Mouse (Mus musculus) liver, postnatal 0 days (tissue): ENCODE data around the gene Nop2.

ENCODE experiments used
- CTCF ChIP-seq: sonication (generic); IDR thresholded peaks from 2 replicates; pipeline ENCODE4 v1.5.1; 2016; ENCODE audit warnings: antibody characterized with exemption, low read depth
- EP300 ChIP-seq: IDR thresholded peaks from 2 replicates; pipeline ENCODE4 v1.6.1; 2016; ENCODE audit warnings: antibody characterized with exemption, low read depth, mild to moderate bottlenecking

GRCm38 (mm10) chr6:125096597-125097345 lies 34.9 kb upstream of the Nop2 start:
- 0 out of 2 replicates have a peak, but pooled peaks have one; percentile 1 for TF ChIP-seq CTCF
- no peak for TF ChIP-seq EP300
